Mouse (Mus musculus) small intestine, adult 2 months (tissue): ENCODE measurements around the gene Rnf121. TPM values are rescaled to one million over a fixed set of nuclear protein-coding genes. Genes with fewer than 3 reads are reported as not detected.

Experiments used
- H3K27ac ChIP-seq: fragments of 200-500 bp; 2 replicates; pipeline ENCODE4 v1.5.1; 2012; ENCODE audit warnings: low read depth, low read length, control low read depth, inconsistent platforms; ENCODE audit not compliant: insufficient read depth
- H3K27me3 ChIP-seq: fragments of 200-500 bp; 2 replicates; pipeline ENCODE4 v1.6.1; 2012; ENCODE audit warnings: mild to moderate bottlenecking, moderate library complexity, low read length, inconsistent platforms; ENCODE audit not compliant: control insufficient read depth, insufficient read depth
- H3K36me3 ChIP-seq: fragments of 200-500 bp; 2 replicates; pipeline ENCODE4 v1.6.1; 2012; ENCODE audit warnings: mild to moderate bottlenecking, low read length, control low read depth, inconsistent platforms; ENCODE audit not compliant: control insufficient read depth, insufficient read depth
- H3K4me1 ChIP-seq: fragments of 200-500 bp; 2 replicates; pipeline ENCODE4 v1.6.1; 2012; ENCODE audit warnings: low read length, inconsistent platforms, mixed read lengths; ENCODE audit not compliant: control insufficient read depth, insufficient read depth, insufficient read length
- H3K4me3 ChIP-seq: fragments of 200-500 bp; 2 replicates; pipeline ENCODE4 v1.5.1; 2012; ENCODE audit warnings: low read depth, mild to moderate bottlenecking, control low read depth, inconsistent platforms, low read length, moderate library complexity
- CTCF ChIP-seq: fragments of 200-500 bp; IDR thresholded peaks from 2 replicates; pipeline ENCODE4 v1.5.1; 2012; ENCODE audit warnings: low read depth, mild to moderate bottlenecking, control low read depth, inconsistent platforms, low read length, moderate library complexity, mixed read lengths; ENCODE audit not compliant: insufficient replicate concordance, insufficient read length; ENCODE audit errors: extremely low read depth
- POLR2A ChIP-seq: fragments of 200-500 bp; IDR thresholded peaks from 2 replicates; pipeline ENCODE4 v1.6.1; 2012; ENCODE audit warnings: low read depth, mild to moderate bottlenecking, control low read depth, inconsistent platforms, low read length, moderate library complexity
- WGBS: fragments of 180-500 bp; shearing (Covaris S2); methylation state at CpG from one replicate; pipeline ENCODE4 v1.1.7; 2018; 5-methylcytosine and 5-hydroxymethylcytosine counted together
- polyA plus RNA-seq: library from polyadenylated mRNA; depleted of rRNA; stranded (reverse); fragments of >200 nt; gene quantifications from 2 replicates; pipeline ENCODE4 v1.2.3, GENCODE M21; 2012

The Rnf121 gene
- polyA plus RNA-seq, 1 experiment: 26.0 TPM

GRCm38 (mm10) chr7:102016936-102017335 is 48.3 kb downstream of the Rnf121 start:
- peak overlapping the region; percentile 44 for H3K27ac ChIP-seq
- peak overlapping the region; percentile 7; the same call in 1 of the 2 replicates for H3K4me3 ChIP-seq
- no peaks in the 10 kb centered on the region for H3K27me3 ChIP-seq
- TF ChIP-seq POLR2A (no peak), CTCF (no peak)
- 59% methylated on average over 4 of the region's 4 CpGs for WGBS
- H3K4me1 ChIP-seq: peaks cover 6% of the 10 kb centered on the region; the same call in 1 of the 2 replicates
- peaks cover 55% of the 10 kb centered on the region for H3K36me3 ChIP-seq

DNA sequence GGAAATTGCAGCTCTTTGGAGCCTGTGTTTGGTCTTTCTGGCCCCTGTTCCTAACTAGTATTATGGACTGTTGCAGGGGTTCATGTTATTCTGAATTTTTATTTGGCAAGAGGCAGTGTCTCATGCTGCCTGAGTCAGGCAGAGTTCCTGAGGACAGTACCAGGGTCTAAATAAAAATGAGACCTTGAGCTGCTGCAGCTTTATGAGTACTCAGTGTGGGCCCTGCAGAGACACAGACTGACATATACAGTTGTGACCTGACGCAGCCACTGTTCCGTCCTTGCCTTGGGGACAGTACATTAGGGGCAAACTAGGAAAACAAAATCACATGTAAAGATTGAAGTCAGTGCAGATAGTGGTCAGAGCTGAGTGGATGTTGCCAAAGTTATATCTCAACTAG is 50.3 kb downstream of the Rnf121 start:
- Histone ChIP-seq H3K27me3 (no peaks in the 10 kb centered on the region), H3K4me1 (peaks cover 6% of the 10 kb centered on the region; the same call in 1 of the 2 replicates), H3K36me3 (peaks cover 69% of the 10 kb centered on the region), H3K27ac (no peak overlapping the region), H3K4me3 (no peak overlapping the region)
- no peak for TF ChIP-seq CTCF
- no peak for TF ChIP-seq POLR2A
- 96% methylated on average over 2 of the region's 2 CpGs for WGBS

DNA sequence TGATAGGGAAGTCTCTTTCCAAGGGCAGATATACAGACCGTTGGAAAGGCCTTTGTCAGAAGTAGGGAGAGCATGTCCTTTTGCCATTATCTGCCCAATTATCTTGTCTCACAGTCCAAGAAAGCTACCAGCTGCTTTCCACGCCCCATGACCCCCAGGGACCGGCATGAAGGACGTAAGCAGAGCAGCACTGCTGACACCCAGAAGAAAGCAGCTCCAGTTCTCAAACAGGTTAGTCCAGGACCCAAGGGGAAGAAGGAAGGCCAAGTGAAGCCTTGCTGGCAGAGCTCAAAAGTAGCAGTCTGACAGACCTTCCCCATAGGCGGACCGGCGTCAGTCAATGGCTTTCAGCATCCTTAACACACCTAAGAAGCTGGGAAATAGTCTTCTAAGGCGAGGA is 51.9 kb downstream of the Rnf121 start:
- no peak overlapping the region for H3K4me3 ChIP-seq
- H3K4me1 ChIP-seq: peaks cover 6% of the 10 kb centered on the region; the same call in 1 of the 2 replicates
- H3K27ac ChIP-seq: no peak overlapping the region
- 92% methylated on average over 8 of the region's 8 CpGs for WGBS
- no peak for TF ChIP-seq CTCF
- no peak for TF ChIP-seq POLR2A
- no peaks in the 10 kb centered on the region for H3K27me3 ChIP-seq
- peaks cover 78% of the 10 kb centered on the region for H3K36me3 ChIP-seq

- peaks cover 91% of the 10 kb centered on the region for H3K36me3 ChIP-seq
- H3K4me3 ChIP-seq: no peak overlapping the region
- H3K4me1 ChIP-seq: peaks cover 3% of the 10 kb centered on the region; the same call in 1 of the 2 replicates
- TF ChIP-seq POLR2A (no peak), CTCF (no peak)
- WGBS: 88% methylated on average over 9 of the region's 9 CpGs
- no peak overlapping the region for H3K27ac ChIP-seq
- no peaks in the 10 kb centered on the region for H3K27me3 ChIP-seq
Measured at GRCm38 (mm10) chr7:102011855-102012254, 53.4 kb downstream of the Rnf121 start.

DNA sequence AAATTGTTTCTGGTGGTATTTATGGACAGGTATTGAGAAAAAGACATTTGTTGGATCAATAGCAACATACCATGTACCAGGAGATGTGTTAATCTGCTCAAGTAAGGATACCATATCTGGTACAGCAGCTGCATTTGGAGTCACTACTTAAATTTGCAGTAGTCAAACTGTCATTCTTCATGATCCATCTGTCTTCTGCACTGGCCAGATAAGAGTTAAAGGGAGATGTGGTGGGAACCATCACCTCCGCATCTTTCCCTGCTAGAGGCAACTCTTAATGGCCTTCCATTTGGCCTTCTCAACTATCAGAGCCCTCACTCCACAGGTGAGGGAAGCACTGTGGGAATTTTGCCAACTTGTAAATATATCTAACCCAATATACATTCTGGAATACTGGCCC is 58.7 kb downstream of the Rnf121 start:
- Histone ChIP-seq H3K36me3 (peaks cover 87% of the 10 kb centered on the region), H3K27me3 (no peaks in the 10 kb centered on the region), H3K4me1 (no peaks in the 10 kb centered on the region), H3K4me3 (no peak overlapping the region), H3K27ac (no peak overlapping the region)
- 83% methylated on average over 1 of the region's 1 CpGs for WGBS
- TF ChIP-seq CTCF (no peak), POLR2A (no peak)

- Histone ChIP-seq H3K27ac (no peak overlapping the region), H3K4me1 (no peaks in the 10 kb centered on the region), H3K4me3 (no peak overlapping the region), H3K27me3 (no peaks in the 10 kb centered on the region), H3K36me3 (peaks cover 84% of the 10 kb centered on the region)
- TF ChIP-seq CTCF (no peak), POLR2A (no peak)
- WGBS: 84% methylated on average over 26 of the region's 26 CpGs
Measured at GRCm38 (mm10) chr7:102000921-102001630, 64.2 kb downstream of the Rnf121 start.

GRCm38 (mm10) chr7:102000296-102000695 is 65.0 kb downstream of the Rnf121 start:
- no peak overlapping the region for H3K27ac ChIP-seq
- no peak for TF ChIP-seq CTCF
- TF ChIP-seq POLR2A: no peak
- H3K36me3 ChIP-seq: peaks cover 85% of the 10 kb centered on the region
- no peak overlapping the region for H3K4me3 ChIP-seq
- no peaks in the 10 kb centered on the region for H3K4me1 ChIP-seq
- no peaks in the 10 kb centered on the region for H3K27me3 ChIP-seq
- WGBS: 91% methylated on average over 8 of the region's 8 CpGs
